Mouse (Mus musculus) megakaryocyte, embryonic 14.5 days (primary cell): ENCODE data around the gene Acpp. TPM values are rescaled to one million over a fixed set of nuclear protein-coding genes. Genes with fewer than 3 reads are reported as not detected.
"Not testable (repeated sequence)": the region's sequence is repeated elsewhere in the genome, so short reads cannot be mapped to it uniquely, and the experiment has no call there.

Experiments used
- H3K27me3 ChIP-seq: replicated peaks from 2 replicates; pipeline ENCODE3; 2012; ENCODE audit warnings: inconsistent platforms
- H3K36me3 ChIP-seq: replicated peaks from 2 replicates; pipeline ENCODE3; 2012; ENCODE audit warnings: low read length, inconsistent platforms, mixed read lengths
- H3K4me1 ChIP-seq: 2 replicates; pipeline ENCODE4 v1.6.1; 2012; ENCODE audit warnings: inconsistent platforms
- H3K4me3 ChIP-seq: replicated peaks from 2 replicates; pipeline ENCODE3; 2012; ENCODE audit warnings: moderate library complexity, mild to moderate bottlenecking, inconsistent platforms
- H3K9me3 ChIP-seq: 2 replicates; pipeline ENCODE4 v1.6.1; 2012; ENCODE audit warnings: inconsistent platforms
- FLI1 ChIP-seq: IDR thresholded peaks from 2 replicates; pipeline ENCODE4 v1.6.1; 2012; ENCODE audit warnings: low read length, inconsistent platforms, mixed read lengths
- GATA1 ChIP-seq: IDR thresholded peaks from 3 replicates; pipeline ENCODE4 v1.6.1; 2012; ENCODE audit warnings: mixed read lengths, low read length, inconsistent platforms, borderline replicate concordance
- polyA plus RNA-seq: library from polyadenylated mRNA; stranded (reverse); fragments of >175 nt; gene quantifications from 2 replicates; pipeline ENCODE4 v1.2.3, GENCODE M21; 2012; ENCODE audit warnings: low replicate concordance; ENCODE audit not compliant: insufficient read depth

Acpp gene
- 0.35 TPM in 1 of 2 replicates, not detected in the other for polyA plus RNA-seq

- Histone ChIP-seq H3K4me1 (peaks cover 13% of the 10 kb centered on the region; the same call in 1 of the 2 replicates), H3K9me3 (peaks cover 3% of the 10 kb centered on the region; the same call in 1 of the 2 replicates), H3K36me3 (no peaks in the 10 kb centered on the region), H3K27me3 (peaks cover 27% of the 10 kb centered on the region), H3K4me3 (peak within 1 kb of the TSS; percentile 77)
- TF ChIP-seq GATA1: no peak
- no peak for TF ChIP-seq FLI1
Measured at GRCm38 (mm10) chr9:104337183-104337931, at the start of gene Acpp. TSS of gene Acpp (minus strand) at chr9:104337748.

- Histone ChIP-seq H3K9me3 (peaks cover 3% of the 10 kb centered on the region; the same call in 1 of the 2 replicates), H3K4me3 (no peak overlapping the region), H3K4me1 (no peaks in the 10 kb centered on the region), H3K36me3 (no peaks in the 10 kb centered on the region), H3K27me3 (no peaks in the 10 kb centered on the region)
- TF ChIP-seq FLI1: no peak
- no peak for TF ChIP-seq GATA1
Measured at GRCm38 (mm10) chr9:104382571-104383170, 45.1 kb upstream of the Acpp start.

- Histone ChIP-seq H3K36me3 (no peaks in the 10 kb centered on the region), H3K27me3 (no peaks in the 10 kb centered on the region), H3K9me3 (peaks cover 3% of the 10 kb centered on the region; the same call in 1 of the 2 replicates), H3K4me3 (no peak overlapping the region), H3K4me1 (no peaks in the 10 kb centered on the region)
- no peak for TF ChIP-seq FLI1
- no peak for TF ChIP-seq GATA1
Measured at GRCm38 (mm10) chr9:104379532-104380162, 42.1 kb upstream of the Acpp start.

GRCm38 (mm10) chr9:104375573-104375972, 38.0 kb upstream of the Acpp start:
- Histone ChIP-seq H3K4me3 (no peak overlapping the region), H3K27me3 (no peaks in the 10 kb centered on the region), H3K36me3 (no peaks in the 10 kb centered on the region), H3K9me3 (peaks cover 5% of the 10 kb centered on the region; the same call in 1 of the 2 replicates), H3K4me1 (no peaks in the 10 kb centered on the region)
- no peak for TF ChIP-seq GATA1
- TF ChIP-seq FLI1: no peak

GRCm38 (mm10) chr9:104373253-104373652, 35.7 kb upstream of the Acpp start:
- Histone ChIP-seq H3K4me1 (no peaks in the 10 kb centered on the region), H3K4me3 (no peak overlapping the region), H3K9me3 (peaks cover 5% of the 10 kb centered on the region; the same call in 1 of the 2 replicates), H3K36me3 (no peaks in the 10 kb centered on the region), H3K27me3 (no peaks in the 10 kb centered on the region)
- no peak for TF ChIP-seq FLI1
- TF ChIP-seq GATA1: no peak

- H3K4me3 ChIP-seq: no peak overlapping the region
- no peaks in the 10 kb centered on the region for H3K4me1 ChIP-seq
- H3K27me3 ChIP-seq: no peaks in the 10 kb centered on the region
- TF ChIP-seq GATA1 (no peak), FLI1 (no peak)
- no peaks in the 10 kb centered on the region for H3K36me3 ChIP-seq
- peaks cover 31% of the 10 kb centered on the region for H3K9me3 ChIP-seq
Measured at GRCm38 (mm10) chr9:104366983-104367382, 29.4 kb upstream of the Acpp start.

- H3K4me1 ChIP-seq, H3K27me3 ChIP-seq, H3K4me3 ChIP-seq, H3K36me3 ChIP-seq: not testable (repeated sequence)
- H3K9me3 ChIP-seq: peaks cover 20% of the 10 kb centered on the region
Measured at GRCm38 (mm10) chr9:104361951-104362350, 24.4 kb upstream of the Acpp start.

GRCm38 (mm10) chr9:104361073-104361891, 23.7 kb upstream of the Acpp start:
- no peaks in the 10 kb centered on the region for H3K4me1 ChIP-seq
- H3K36me3 ChIP-seq: no peaks in the 10 kb centered on the region
- H3K27me3 ChIP-seq: no peaks in the 10 kb centered on the region
- TF ChIP-seq GATA1 (no peak), FLI1 (no peak)
- H3K4me3 ChIP-seq: no peak overlapping the region
- peaks cover 15% of the 10 kb centered on the region for H3K9me3 ChIP-seq

GRCm38 (mm10) chr9:104360389-104360788, 22.8 kb upstream of the Acpp start:
- Histone ChIP-seq H3K4me1 (no peaks in the 10 kb centered on the region), H3K4me3 (no peak overlapping the region), H3K9me3 (peaks cover 14% of the 10 kb centered on the region), H3K36me3 (no peaks in the 10 kb centered on the region), H3K27me3 (no peaks in the 10 kb centered on the region)
- no peak for TF ChIP-seq FLI1
- TF ChIP-seq GATA1: no peak
